Mouse (Mus musculus) layer of hippocampus, adult 2 months (tissue): ENCODE results near the gene Pex1. TPM values are rescaled to one million over a fixed set of nuclear protein-coding genes. Genes with fewer than 3 reads are reported as not detected.
"Not testable (repeated sequence)": the region's sequence is repeated elsewhere in the genome, so short reads cannot be mapped to it uniquely, and the experiment has no call there.

Experiments used
- DNase-seq, 2 experiments: peaks; one replicate each; pipeline ENCODE4 v3.0.0; 2022; ENCODE audit warnings: low spot score in 2 of 2
- H3K27ac ChIP-seq: fragments of 200-600 bp; 2 replicates; pipeline ENCODE4 v1.8.1; 2022
- H3K4me3 ChIP-seq: fragments of 200-600 bp; 2 replicates; pipeline ENCODE4 v1.8.1; 2022; ENCODE audit warnings: mild to moderate bottlenecking
- CTCF ChIP-seq: fragments of 200-600 bp; conservative IDR thresholded peaks from 2 replicates; pipeline ENCODE4 v1.8.1; 2022; ENCODE audit warnings: antibody characterized with exemption, mild to moderate bottlenecking, moderate library complexity
- total RNA-seq, 2 experiments: library from RNA; stranded (reverse); gene quantifications; 2 replicates each; pipeline ENCODE4 v1.2.3; 2021

Pex1 gene
- total RNA-seq, 2 experiments from 2014 or later: 28.4 to 30.7 TPM

DNA sequence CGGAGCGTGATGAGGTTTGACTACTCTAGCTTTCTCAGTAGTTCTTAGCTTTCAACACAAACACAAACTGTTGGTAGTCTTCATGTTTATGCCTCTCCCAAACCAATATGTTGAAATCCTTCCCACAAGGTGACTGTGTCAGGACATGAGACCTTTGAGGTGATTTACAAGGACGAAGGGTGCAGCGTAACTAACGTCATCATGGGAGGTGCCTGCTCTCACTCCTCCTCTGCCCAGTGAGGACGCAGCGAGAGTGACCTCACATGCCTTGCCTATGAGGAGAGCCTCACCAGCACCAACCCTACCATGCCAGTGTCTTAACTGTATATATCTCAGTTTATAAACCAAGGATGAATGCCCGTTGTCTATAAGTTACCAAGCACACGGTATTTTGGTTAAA lies 11.2 kb downstream of the Pex1 start:
- H3K4me3 ChIP-seq: no peak overlapping the region
- no peak overlapping the region for H3K27ac ChIP-seq
- no peak for DNase-seq
- no peak for TF ChIP-seq CTCF

DNA sequence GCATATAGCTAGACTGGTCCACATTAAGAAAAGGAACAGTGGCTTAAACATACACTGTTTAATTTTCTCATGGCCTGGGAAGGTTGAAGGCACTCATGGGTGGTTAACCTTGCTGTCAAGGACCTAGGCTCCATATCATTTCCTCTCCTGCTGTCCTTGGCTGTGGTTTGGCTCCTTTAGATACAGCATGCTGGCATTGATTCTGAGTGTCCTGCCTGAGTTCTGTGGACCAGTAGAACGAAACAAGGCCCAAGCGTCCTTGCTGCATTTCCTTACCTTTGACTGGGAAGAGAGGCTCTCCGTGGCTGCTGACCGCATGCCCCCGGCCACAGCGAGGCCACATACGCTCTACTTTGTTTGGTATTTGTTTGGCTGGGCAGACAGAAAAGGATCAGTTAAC lies 13.4 kb downstream of the Pex1 start:
- TF ChIP-seq CTCF: no peak
- DNase-seq: no peak
- no peak overlapping the region for H3K4me3 ChIP-seq

GRCm38 (mm10) chr5:3611835-3612234 lies 16.0 kb downstream of the Pex1 start:
- H3K27ac ChIP-seq, H3K4me3 ChIP-seq, DNase-seq: not testable (repeated sequence)
- TF ChIP-seq CTCF: peak; percentile 54

More for the DNA sequence above, 13.4 kb downstream of the Pex1 start:
- H3K27ac ChIP-seq: no peak overlapping the region

DNA sequence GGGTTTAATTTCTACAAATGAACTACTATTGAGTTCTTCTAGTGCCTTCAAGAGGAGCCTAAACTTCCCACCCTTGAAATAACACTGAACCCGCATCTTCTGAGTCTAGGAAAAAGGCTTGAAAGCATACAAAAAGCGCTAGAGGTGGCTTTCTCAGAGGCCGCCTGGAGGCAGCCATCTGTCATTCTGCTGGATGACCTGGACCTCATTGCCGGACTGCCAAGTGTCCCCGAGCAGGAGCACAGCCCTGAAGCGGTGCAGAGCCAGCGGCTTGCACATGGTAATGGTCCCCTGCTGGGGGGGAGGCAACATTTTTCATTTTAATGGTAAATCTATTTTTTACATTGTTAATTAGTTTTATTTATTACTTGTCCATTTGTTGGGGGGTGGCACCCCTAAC lies 24.6 kb downstream of the Pex1 start:
- no peak for DNase-seq
- Histone ChIP-seq H3K4me3 (no peak overlapping the region), H3K27ac (no peak overlapping the region)
- no peak for TF ChIP-seq CTCF

- Histone ChIP-seq H3K27ac (no peak overlapping the region), H3K4me3 (no peak overlapping the region)
- no peak for TF ChIP-seq CTCF
- DNase-seq: no peak
Observed at GRCm38 (mm10) chr5:3630055-3630454, 34.2 kb downstream of the Pex1 start.

GRCm38 (mm10) chr5:3631512-3632271 lies 35.8 kb downstream of the Pex1 start:
- Histone ChIP-seq H3K27ac (no peak overlapping the region), H3K4me3 (no peak overlapping the region)
- no peak for TF ChIP-seq CTCF
- no peak for DNase-seq

DNA sequence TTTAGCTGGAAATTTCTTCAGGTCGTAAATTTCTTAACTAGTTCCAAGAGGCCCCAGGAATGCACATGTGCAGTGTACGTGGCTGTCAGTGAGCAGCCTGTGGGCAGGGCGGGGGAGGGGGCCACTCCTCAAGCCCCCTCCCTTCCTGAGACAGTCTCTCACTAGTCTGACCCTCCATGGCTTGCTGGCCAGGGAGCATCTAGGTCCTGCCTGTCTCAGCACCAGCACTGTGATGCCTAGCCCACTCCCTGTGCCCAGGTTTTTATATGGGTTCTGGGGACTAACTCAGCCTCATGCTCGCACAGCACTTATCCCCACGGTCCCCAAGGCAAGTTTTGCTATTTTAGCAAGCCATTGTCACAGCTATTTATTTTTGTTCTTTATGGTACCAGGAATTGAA lies 36.4 kb downstream of the Pex1 start:
- Histone ChIP-seq H3K27ac (no peak overlapping the region), H3K4me3 (no peak overlapping the region)
- TF ChIP-seq CTCF: no peak
- DNase-seq: no peak

GRCm38 (mm10) chr5:3633315-3633714 lies 37.4 kb downstream of the Pex1 start:
- DNase-seq: no peak
- no peak for TF ChIP-seq CTCF
- H3K4me3 ChIP-seq: no peak overlapping the region
- no peak overlapping the region for H3K27ac ChIP-seq

GRCm38 (mm10) chr5:3633951-3634350 lies 38.1 kb downstream of the Pex1 start:
- Histone ChIP-seq H3K27ac (no peak overlapping the region), H3K4me3 (no peak overlapping the region)
- no peak for DNase-seq
- TF ChIP-seq CTCF: peak; percentile 79

DNA sequence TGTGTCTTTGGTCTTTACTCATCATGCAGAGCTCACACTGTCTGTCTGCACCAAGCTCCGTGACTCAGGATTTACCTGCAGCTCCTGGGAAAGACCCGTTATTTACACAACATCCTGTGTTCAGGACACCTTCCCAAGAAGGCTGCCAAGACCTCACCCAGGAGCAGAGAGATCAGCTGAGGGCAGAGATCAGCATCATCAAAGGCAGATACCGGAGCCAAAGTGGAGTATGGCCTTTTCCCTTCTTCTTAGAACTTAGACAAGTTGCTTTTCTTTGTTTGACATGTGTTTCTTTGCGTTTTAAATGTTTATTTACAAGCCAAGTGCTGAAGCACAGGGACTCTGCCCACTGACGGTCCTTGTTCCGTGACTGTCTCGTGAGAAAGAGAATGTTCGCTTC lies 39.4 kb downstream of the Pex1 start:
- Histone ChIP-seq H3K27ac (no peak overlapping the region), H3K4me3 (no peak overlapping the region)
- no peak for TF ChIP-seq CTCF
- DNase-seq: no peak

- Histone ChIP-seq H3K27ac (no peak overlapping the region), H3K4me3 (no peak overlapping the region)
- DNase-seq: no peak
- no peak for TF ChIP-seq CTCF
Observed at GRCm38 (mm10) chr5:3644621-3645020, 48.8 kb downstream of the Pex1 start.

- no peak for TF ChIP-seq CTCF
- H3K4me3 ChIP-seq: no peak overlapping the region
- no peak overlapping the region for H3K27ac ChIP-seq
Observed at GRCm38 (mm10) chr5:3645326-3645725, 49.5 kb downstream of the Pex1 start.

DNA sequence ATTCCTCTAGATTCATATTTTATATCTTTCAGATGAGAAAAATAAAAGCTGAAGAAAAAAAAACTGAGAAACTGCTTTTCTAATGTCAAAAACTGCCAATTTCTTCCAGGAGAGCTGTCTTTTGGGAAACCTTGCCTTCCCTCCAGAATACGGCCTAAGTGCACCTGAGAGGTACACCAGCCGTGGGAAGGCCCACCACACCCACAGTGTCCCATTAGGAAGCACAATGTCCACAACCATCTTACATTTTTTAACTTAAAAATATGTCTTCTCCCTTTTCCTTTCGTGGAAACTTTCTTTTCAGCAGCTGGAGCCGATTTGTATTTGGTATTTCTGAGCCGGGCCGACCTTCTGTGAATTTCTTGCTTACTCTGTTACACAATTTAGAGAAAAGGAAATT lies 50.7 kb downstream of the Pex1 start:
- TF ChIP-seq CTCF: no peak
- H3K27ac ChIP-seq: peak overlapping the region; percentile 96; the same call in 1 of the 2 replicates
- H3K4me3 ChIP-seq: peak overlapping the region; percentile 62
- DNase-seq: no peak

More at GRCm38 (mm10) chr5:3645326-3645725, 49.5 kb downstream of the Pex1 start:
- no peak for DNase-seq

DNA sequence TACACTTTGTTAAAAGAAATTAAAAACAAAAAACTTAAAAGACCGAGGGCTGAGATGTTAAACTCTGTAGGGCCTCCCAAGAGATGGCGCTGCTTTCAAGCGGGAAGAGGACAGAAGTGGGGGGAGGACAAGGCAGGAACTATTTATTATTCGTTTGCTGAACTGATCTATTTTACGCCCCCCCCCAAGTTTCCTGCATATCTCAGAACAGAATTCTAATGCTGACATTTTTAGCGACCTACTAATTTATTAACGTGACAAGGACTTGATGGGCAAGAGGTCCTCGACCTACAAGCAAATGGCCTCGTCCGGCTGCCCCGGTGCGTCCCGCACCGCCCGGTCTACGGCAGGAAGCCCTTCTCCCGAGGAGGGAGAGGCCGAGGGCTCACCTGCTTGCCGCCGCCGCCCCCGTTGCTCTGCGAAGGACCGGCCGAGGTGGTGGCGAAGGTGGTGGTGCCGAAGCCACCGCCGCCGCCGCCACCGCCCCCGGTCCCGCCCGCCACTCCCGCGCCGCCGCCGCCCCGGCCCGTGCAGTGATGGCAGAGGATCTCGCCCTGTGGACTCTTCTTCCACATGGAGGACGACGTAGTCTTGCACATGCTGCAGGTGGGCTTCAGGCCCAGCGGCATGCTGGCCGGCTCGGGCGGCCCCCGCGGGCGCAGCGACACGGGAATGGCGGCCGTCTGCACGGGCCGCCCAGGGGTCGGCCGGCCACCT lies 51.3 kb downstream of the Pex1 start:
- peak; percentile 60 to 65 for DNase-seq
- Histone ChIP-seq H3K4me3 (peak overlapping the region; percentile 62), H3K27ac (peak overlapping the region; percentile 96)
- TF ChIP-seq CTCF: peak; percentile 79
